Mouse (Mus musculus): ENCODE data around the gene Ttll1. TPM values are rescaled to one million over a fixed set of nuclear protein-coding genes. Genes with fewer than 3 reads are reported as not detected.

The Ttll1 gene
- total RNA-seq, 1 experiment = 7.2 TPM

GRCm38 (mm10) chr15:83538855-83539254 lies 28.2 kb upstream of the Ttll1 start:
- no peak for DNase-seq (ENCODE audit: low read depth, low spot score)
- Histone ChIP-seq H3K36me3 (ENCODE audit: control insufficient read depth, insufficient read depth, low read length, poor library complexity, severe bottlenecking) (no peaks in the 10 kb centered on the region), H3K9ac (ENCODE audit: insufficient read depth, low read depth, low read length, poor library complexity, severe bottlenecking) (no peak overlapping the region), H3K9me3 (ENCODE audit: control insufficient read depth, insufficient read depth, low read depth, low read length) (no peaks in the 10 kb centered on the region), H3K4me3 (ENCODE audit: insufficient read depth in 1 of 2, low read depth in 1 of 2, low read length in 2 of 2, poor library complexity in 1 of 2, severe bottlenecking in 1 of 2) (no peak overlapping the region), H3K27ac (ENCODE audit: insufficient read depth, low read depth, low read length, poor library complexity, severe bottlenecking) (no peak overlapping the region), H3K4me1 (ENCODE audit: control insufficient read depth in 2 of 2, insufficient read depth in 2 of 2, low read length in 2 of 2, poor library complexity in 1 of 2) (peaks cover 7 to 20% of the 10 kb centered on the region in 2 experiments; a peak in 3 of 4 replicates)
- TF ChIP-seq ZC3H11A (IDR thresholded peaks at IDR 0.05; ENCODE audit: borderline replicate concordance, low read depth, low read length) (no peak), ZNF384 (IDR thresholded peaks at IDR 0.05; ENCODE audit: low read depth, low read length) (no peak), CHD2 (IDR thresholded peaks at IDR 0.05; ENCODE audit: low read depth, low read length) (no peak), MAFK (IDR thresholded peaks at IDR 0.05; ENCODE audit: insufficient read depth, low read depth, low read length) (no peak), HCFC1 (IDR thresholded peaks at IDR 0.05; ENCODE audit: borderline replicate concordance, insufficient read depth, low read length) (no peak)
- in situ Hi-C loops (cut with MboI; ENCODE audit: low sequenced_read_pairs in 2 of 2, unreplicated experiment in 2 of 2) = no loop called here

- TF ChIP-seq CHD2 (IDR thresholded peaks at IDR 0.05; ENCODE audit: low read depth, low read length) (no peak), MAFK (IDR thresholded peaks at IDR 0.05; ENCODE audit: insufficient read depth, low read depth, low read length) (no peak), HCFC1 (IDR thresholded peaks at IDR 0.05; ENCODE audit: borderline replicate concordance, insufficient read depth, low read length) (no peak), ZC3H11A (IDR thresholded peaks at IDR 0.05; ENCODE audit: borderline replicate concordance, low read depth, low read length) (no peak), ZNF384 (IDR thresholded peaks at IDR 0.05; ENCODE audit: low read depth, low read length) (no peak)
- no peaks in the 10 kb centered on the region for H3K9me3 ChIP-seq (ENCODE audit: control insufficient read depth, insufficient read depth, low read depth, low read length)
- H3K4me1 ChIP-seq (ENCODE audit: control insufficient read depth in 2 of 2, insufficient read depth in 2 of 2, low read length in 2 of 2, poor library complexity in 1 of 2) = peaks cover 7 to 28% of the 10 kb centered on the region in 2 experiments; a peak in 3 of 4 replicates
- DNase-seq (ENCODE audit: low read depth, low spot score) = no peak
- H3K4me3 ChIP-seq (ENCODE audit: insufficient read depth in 1 of 2, low read depth in 1 of 2, low read length in 2 of 2, poor library complexity in 1 of 2, severe bottlenecking in 1 of 2) = no peak overlapping the region
- in situ Hi-C loops (cut with MboI; ENCODE audit: low sequenced_read_pairs in 2 of 2, unreplicated experiment in 2 of 2) = no loop called here
- H3K27ac ChIP-seq (ENCODE audit: insufficient read depth, low read depth, low read length, poor library complexity, severe bottlenecking) = no peak overlapping the region
- H3K36me3 ChIP-seq (ENCODE audit: control insufficient read depth, insufficient read depth, low read length, poor library complexity, severe bottlenecking) = no peaks in the 10 kb centered on the region
- H3K9ac ChIP-seq (ENCODE audit: insufficient read depth, low read depth, low read length, poor library complexity, severe bottlenecking) = no peak overlapping the region
These were observed 25.2 kb upstream of the Ttll1 start for GRCm38 (mm10) chr15:83535890-83536231.

GRCm38 (mm10) chr15:83534960-83535889 lies 24.5 kb upstream of the Ttll1 start:
- Histone ChIP-seq H3K36me3 (ENCODE audit: control insufficient read depth, insufficient read depth, low read length, poor library complexity, severe bottlenecking) (no peaks in the 10 kb centered on the region; the same call in 1 of the 2 replicates), H3K27ac (ENCODE audit: insufficient read depth, low read depth, low read length, poor library complexity, severe bottlenecking) (no peak overlapping the region; the same call in 1 of the 2 replicates), H3K9ac (ENCODE audit: insufficient read depth, low read depth, low read length, poor library complexity, severe bottlenecking) (no peak overlapping the region), H3K4me3 (ENCODE audit: insufficient read depth in 1 of 2, low read depth in 1 of 2, low read length in 2 of 2, poor library complexity in 1 of 2, severe bottlenecking in 1 of 2) (no peak overlapping the region), H3K4me1 (ENCODE audit: control insufficient read depth in 2 of 2, insufficient read depth in 2 of 2, low read length in 2 of 2, poor library complexity in 1 of 2) (peaks cover 7 to 30% of the 10 kb centered on the region in 2 experiments; a peak in 3 of 4 replicates), H3K9me3 (ENCODE audit: control insufficient read depth, insufficient read depth, low read depth, low read length) (no peaks in the 10 kb centered on the region)
- in situ Hi-C loops (cut with MboI; ENCODE audit: low sequenced_read_pairs in 2 of 2, unreplicated experiment in 2 of 2) = no loop called here
- DNase-seq (ENCODE audit: low read depth, low spot score) = no peak
- TF ChIP-seq MAFK (IDR thresholded peaks at IDR 0.05; ENCODE audit: insufficient read depth, low read depth, low read length) = no peak
- TF ChIP-seq ZNF384 (IDR thresholded peaks at IDR 0.05; ENCODE audit: low read depth, low read length) = no peak
- no peak for TF ChIP-seq CHD2 (IDR thresholded peaks at IDR 0.05; ENCODE audit: low read depth, low read length)
- TF ChIP-seq ZC3H11A (IDR thresholded peaks at IDR 0.05; ENCODE audit: borderline replicate concordance, low read depth, low read length) = no peak
- TF ChIP-seq HCFC1 (IDR thresholded peaks at IDR 0.05; ENCODE audit: borderline replicate concordance, insufficient read depth, low read length) = no peak

GRCm38 (mm10) chr15:83532606-83533005 lies 21.9 kb upstream of the Ttll1 start:
- no peak overlapping the region for H3K4me3 ChIP-seq (ENCODE audit: insufficient read depth in 1 of 2, low read depth in 1 of 2, low read length in 2 of 2, poor library complexity in 1 of 2, severe bottlenecking in 1 of 2)
- peaks cover 10 to 31% of the 10 kb centered on the region in 2 experiments for H3K4me1 ChIP-seq (ENCODE audit: control insufficient read depth in 2 of 2, insufficient read depth in 2 of 2, low read length in 2 of 2, poor library complexity in 1 of 2)
- no peaks in the 10 kb centered on the region for H3K9me3 ChIP-seq (ENCODE audit: control insufficient read depth, insufficient read depth, low read depth, low read length)
- no peak for DNase-seq (ENCODE audit: low read depth, low spot score)
- no peak overlapping the region for H3K9ac ChIP-seq (ENCODE audit: insufficient read depth, low read depth, low read length, poor library complexity, severe bottlenecking)
- peak overlapping the region; percentile 6; the same call in 1 of the 2 replicates for H3K27ac ChIP-seq (ENCODE audit: insufficient read depth, low read depth, low read length, poor library complexity, severe bottlenecking)
- no peak for TF ChIP-seq ZNF384 (IDR thresholded peaks at IDR 0.05; ENCODE audit: low read depth, low read length)
- H3K36me3 ChIP-seq (ENCODE audit: control insufficient read depth, insufficient read depth, low read length, poor library complexity, severe bottlenecking) = no peaks in the 10 kb centered on the region; the same call in 1 of the 2 replicates
- in situ Hi-C loops (cut with MboI; ENCODE audit: low sequenced_read_pairs in 2 of 2, unreplicated experiment in 2 of 2) = no loop called here

Data from ES-E14 (cell line).